Mouse (Mus musculus) retina, adult 2 months (tissue): ENCODE results near the gene Gm11639.

Experiments used
- DNase-seq: peaks from one replicate; pipeline ENCODE4 v3.0.0-alpha.2; 2012; ENCODE audit warnings: low read depth, low spot score

Gene Gm11639

DNA sequence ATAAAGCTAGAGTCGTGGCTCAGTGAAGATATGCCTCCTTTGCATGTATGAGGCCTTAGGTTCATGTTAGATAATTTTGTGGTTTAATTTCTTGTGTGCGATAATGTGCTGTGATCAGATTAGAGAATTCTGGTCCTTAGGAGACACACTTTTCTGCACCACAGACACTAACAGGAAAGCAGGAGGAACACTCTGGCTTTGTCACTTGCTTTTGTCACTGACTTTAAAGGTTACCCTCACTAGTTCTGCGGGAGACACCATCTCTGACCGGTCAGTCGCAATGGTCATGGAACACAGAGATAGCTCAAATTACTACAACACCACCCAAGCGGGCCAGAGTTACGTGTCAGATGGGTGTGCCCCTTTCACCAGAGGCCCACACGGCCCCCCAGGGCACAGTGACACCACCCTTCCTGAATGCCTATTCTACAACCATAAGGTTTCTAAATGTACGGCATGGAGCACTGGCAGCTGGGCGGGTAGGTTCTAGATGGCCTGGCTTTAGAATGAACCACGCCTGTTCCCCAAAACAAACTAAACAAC, 466.9 kb downstream of the Gm11639 start:
- DNase-seq = no peak

DNA sequence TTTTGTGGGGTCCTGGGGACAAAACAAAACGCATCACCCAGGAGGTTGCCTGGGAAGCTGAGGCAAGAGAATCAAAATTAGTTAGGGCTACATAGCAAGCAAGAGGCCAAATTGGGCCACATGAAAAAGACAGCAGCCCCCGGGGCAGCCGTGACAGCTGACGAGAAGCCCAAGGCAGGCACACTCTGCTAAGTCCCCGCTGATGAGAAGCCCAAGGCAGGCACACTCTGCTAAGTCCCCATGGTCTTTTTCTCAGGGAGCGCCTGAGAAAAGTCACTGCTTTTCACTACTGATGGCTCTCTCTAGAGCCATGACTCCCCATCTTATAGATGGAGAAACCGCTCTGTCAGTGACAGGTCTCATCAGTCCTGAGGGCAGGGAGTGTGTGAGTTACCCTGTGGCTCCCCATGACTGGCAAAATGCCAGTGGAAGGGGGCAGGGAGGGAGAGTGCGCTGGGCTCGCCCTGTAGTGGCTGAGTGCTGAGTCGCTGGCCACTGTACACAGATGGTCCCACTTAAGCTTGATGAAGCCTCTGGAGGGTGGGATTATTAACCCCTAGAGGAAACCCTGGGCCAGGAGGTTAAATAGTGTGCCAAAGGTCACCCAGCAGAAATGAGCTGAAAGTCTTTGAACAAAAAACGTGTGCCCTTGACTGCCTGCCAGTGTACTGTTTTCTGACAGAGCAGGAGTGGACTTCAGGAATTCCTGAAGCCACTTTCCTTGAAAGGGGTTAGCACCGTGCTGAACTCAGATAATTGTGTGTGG, 467.7 kb downstream of the Gm11639 start:
- no peak for DNase-seq

DNA sequence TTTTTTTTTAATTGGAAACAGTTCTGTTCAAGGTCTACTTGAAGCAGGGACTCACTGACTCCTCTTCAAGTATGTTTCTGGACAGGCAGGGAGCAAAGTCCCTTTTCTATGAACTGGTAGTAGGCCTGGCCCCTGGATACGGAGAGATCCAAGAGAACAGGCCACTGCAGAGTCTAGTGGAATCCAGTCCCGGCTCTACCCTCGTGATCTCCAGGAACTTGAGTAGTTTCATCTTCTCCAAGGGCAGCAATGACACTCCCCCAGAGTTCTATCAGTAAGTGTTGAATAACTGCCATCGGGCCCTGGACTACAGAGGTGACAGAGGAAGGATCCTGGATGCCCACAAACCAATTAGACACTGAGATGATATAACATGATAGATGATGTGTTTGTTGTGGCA, 470.4 kb downstream of the Gm11639 start:
- no peak for DNase-seq

DNA sequence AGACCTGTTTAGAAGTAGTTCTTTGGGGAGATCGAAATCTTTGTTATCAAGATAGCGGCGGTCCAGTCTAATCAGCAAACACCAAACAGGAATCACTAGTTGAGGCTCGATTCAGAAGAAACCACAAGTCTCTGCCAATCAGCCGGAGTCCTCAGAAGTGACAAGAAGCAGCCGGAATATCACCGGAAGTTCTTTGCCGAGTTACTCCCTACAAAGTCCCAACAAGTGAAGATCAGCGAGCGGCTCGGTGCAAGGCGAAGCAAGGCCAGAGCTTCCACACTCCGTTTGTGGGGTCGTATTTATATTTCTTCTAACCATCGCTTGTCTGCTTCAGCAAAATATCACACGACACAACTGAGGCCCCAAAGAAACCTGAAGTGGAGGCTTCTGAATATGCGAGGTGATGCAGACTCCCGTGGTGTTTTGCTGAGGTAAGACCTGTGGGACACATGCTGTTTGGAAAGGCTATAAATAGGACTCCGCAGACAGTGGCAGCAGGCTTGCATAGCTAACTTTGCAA, 471.3 kb downstream of the Gm11639 start:
- no peak for DNase-seq

DNA sequence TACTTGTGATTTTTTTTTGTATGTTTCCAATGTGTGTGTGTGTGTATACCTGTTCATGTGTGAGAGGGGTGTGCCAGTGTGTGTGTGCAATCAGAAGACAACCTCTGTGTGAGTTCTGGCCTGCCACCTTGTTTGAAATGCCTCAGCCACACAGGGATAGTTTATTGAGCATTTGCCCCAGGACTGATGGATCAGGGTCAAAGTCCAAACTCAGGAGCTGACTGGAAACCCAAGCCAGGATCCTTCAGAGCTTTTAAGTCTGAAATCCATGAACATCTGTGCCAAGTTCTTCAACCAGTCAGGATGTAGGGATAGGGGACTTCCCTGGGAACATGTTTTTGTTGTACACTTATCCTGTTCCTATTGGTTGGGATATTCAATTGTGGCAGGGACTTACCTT, 472.5 kb downstream of the Gm11639 start:
- no peak for DNase-seq

DNA sequence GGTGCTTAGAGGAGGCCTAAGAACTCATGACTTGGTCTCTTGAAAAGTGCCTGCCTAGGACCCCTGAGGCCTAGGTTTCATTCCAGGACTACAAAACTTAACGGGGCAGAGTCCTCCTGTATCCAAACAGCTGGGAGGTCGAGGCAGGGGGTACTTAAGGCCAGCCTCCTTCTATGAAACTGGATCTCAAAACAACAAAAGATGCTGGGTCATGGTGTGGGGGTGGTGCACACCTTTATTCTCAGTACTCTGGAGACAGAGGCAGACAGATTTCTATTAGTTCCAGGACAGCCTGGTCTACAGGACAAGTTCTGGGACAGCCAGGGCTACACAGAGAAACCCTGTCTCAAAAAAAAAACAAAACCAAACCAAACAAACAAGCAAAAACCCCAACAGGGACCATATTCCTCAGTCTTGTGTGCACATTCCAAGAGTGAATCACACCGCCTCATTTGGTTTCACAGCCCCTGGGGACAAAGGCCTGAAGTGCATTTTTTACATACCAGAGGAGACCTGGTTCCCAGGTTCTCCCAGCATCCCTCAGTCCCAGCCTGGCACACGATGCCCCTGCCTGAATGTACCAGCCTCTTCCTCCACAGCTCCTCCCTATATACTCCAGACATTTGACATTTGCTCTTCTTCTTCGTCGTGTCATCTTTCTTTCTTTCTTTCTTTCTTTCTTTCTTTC, 474.3 kb downstream of the Gm11639 start:
- DNase-seq = no peak

DNA sequence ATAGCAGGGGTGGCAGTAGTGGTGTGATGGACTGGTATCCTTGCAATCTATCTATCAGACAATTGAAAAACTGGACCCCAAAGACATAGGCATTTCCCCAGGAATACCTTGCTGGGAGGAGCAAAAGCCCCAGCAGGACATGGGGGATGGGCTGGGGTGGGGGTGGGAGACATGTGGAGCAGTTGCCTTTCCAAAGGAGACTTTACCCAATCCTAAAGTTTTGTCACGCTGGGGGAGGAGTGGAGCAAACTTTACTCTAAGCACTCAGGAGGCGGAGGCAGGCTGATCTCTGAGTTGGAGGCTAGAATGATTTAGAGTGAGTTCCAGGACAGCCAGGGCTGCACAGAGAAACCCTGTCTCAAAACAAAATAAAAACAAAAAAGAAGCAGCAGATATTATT, 475.9 kb downstream of the Gm11639 start:
- no peak for DNase-seq

DNA sequence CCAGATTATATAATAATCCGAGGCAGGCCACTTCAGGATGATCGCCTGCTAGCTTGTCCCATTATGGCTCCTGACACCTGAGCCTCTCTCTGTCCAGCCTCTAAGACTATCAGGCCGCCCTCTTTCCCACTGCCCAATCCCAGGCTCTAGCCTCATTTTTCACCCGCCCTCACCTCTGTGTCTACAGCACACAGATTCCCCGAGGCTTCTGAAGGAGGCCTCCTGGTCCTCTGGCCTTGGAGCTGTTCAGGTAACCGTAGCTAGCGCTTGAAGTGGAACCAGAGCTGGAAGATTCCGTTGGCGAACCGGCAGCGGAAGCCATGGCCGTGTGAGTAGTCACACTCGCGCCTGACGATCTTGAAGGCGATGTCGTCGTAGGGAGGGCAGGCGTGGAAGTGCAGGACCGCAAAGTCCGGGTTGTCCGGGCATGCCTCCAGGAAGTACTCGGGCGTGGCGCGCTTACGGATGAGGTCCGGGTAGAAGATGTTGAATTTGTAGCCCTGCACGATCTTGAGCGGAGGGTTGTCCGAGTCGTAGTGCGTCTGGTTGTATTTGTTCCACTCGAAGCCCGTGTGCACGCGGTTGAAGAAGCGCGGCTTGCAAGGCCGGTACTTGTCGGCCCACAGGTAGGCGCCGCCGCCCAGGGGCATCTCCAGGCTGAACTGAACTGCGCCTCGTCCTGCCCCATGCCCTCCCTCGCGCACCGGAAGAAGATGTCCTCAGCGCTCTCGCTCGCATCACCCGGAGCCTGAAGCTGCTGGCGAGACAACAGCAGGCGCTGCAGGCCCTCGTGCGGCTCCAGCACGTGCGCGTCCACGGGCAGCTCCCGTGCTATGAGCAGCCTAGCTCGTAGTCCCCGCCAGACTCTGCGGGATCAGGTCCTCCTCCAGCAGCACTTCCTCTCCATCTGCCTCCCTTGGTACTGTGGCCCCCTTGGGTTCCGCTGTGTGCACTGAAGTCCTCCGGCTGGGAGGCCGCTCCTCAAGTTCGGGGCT, 479.3 kb downstream of the Gm11639 start:
- no peak for DNase-seq

DNA sequence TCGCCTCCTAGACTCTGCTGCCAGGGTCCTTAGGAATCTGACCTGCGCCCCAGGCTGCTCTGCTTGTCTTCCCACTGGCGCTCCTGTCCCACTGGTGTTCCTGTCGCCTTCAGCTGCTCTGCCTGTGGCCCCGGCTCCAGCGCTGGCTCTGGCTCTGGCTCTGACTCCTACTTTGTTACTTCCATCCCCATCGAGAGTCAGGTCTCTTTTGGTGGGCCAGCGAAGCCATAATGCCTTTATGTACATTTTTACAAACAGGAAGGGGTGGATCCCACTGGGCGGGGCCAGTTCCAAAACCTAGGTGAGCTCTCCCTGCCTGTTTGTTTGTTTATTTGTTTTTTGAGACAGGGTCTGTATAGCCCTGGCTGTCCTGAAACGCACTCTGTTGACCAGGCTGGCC, 481.3 kb downstream of the Gm11639 start:
- no peak for DNase-seq
